Mouse (Mus musculus) Muller cell, postnatal 12 days (primary cell): ENCODE data around the gene Satl1.
A peak's percentile ranks its signal among the peaks of the same experiment; 100 is the strongest.

ENCODE experiments used
- DNase-seq: peaks from one replicate; pipeline ENCODE4 v3.0.0-alpha.2; 2015; ENCODE audit errors: inconsistent ontology term

Satl1 gene

GRCm38 (mm10) chrX:112406679-112407078, at the start of gene Satl1:
Gene Satl1 (minus strand): TSS chrX:112406779.
- DNase-seq = no peak

GRCm38 (mm10) chrX:112438064-112438463, 31.5 kb upstream of the Satl1 start:
- no peak for DNase-seq

GRCm38 (mm10) chrX:112437580-112437979, 31.0 kb upstream of the Satl1 start:
- no peak for DNase-seq

- peak; percentile 20 for DNase-seq
These were observed 16.4 kb upstream of the Satl1 start for GRCm38 (mm10) chrX:112422998-112423397.

GRCm38 (mm10) chrX:112412309-112412708, 5.7 kb upstream of the Satl1 start:
- no peak for DNase-seq

- DNase-seq = peak; percentile 4
These were observed 35.8 kb downstream of the Satl1 start for GRCm38 (mm10) chrX:112370577-112371410.

- no peak for DNase-seq
These were observed 38.2 kb downstream of the Satl1 start for GRCm38 (mm10) chrX:112368426-112368825.

- DNase-seq = no peak
These were observed 58.2 kb downstream of the Satl1 start for GRCm38 (mm10) chrX:112348395-112348791.

GRCm38 (mm10) chrX:112347467-112348394, 58.8 kb downstream of the Satl1 start:
- DNase-seq = peak; percentile 47

GRCm38 (mm10) chrX:112339486-112339885, 67.1 kb downstream of the Satl1 start:
- peak; percentile 40 for DNase-seq
